Mouse (Mus musculus) stomach, postnatal 0 days (tissue): ENCODE measurements around the gene Lingo1. TPM values are rescaled to one million over a fixed set of nuclear protein-coding genes. Genes with fewer than 3 reads are reported as not detected.

Experiments
- ATAC-seq: fragments of 200-750 bp; cut with Nextera tagmentation; 2 replicates; pipeline ENCODE4 v1.8.0; 2017; ENCODE audit not compliant: low FRiP score, low TSS enrichment
- DNase-seq: peaks from one replicate; pipeline ENCODE4 v3.0.0-alpha.2; 2016; ENCODE audit warnings: low spot score
- H3K27ac ChIP-seq: fragments of 300-500 bp; sonication (generic); replicated peaks from 2 replicates; pipeline ENCODE4 v1.5.1; 2014; ENCODE audit warnings: mild to moderate bottlenecking, control low read depth
- H3K27me3 ChIP-seq: fragments of 300-500 bp; sonication (generic); 2 replicates; pipeline ENCODE4 v1.6.1; 2014; ENCODE audit warnings: low read length; ENCODE audit not compliant: control insufficient read depth, insufficient read depth
- H3K36me3 ChIP-seq: fragments of 300-500 bp; sonication (generic); 2 replicates; pipeline ENCODE4 v1.6.1; 2014; ENCODE audit warnings: low read length, mixed read lengths; ENCODE audit not compliant: control insufficient read depth, insufficient read depth
- H3K4me1 ChIP-seq: fragments of 300-500 bp; sonication (generic); replicated peaks from 2 replicates; pipeline ENCODE4 v1.6.1; 2014; ENCODE audit warnings: antibody characterized with exemption; ENCODE audit not compliant: control insufficient read depth, insufficient read depth
- H3K4me2 ChIP-seq: fragments of 300-500 bp; sonication (generic); replicated peaks from 2 replicates; pipeline ENCODE4 v1.6.1; 2014; ENCODE audit warnings: low read depth, mild to moderate bottlenecking, control low read depth, moderate library complexity
- H3K4me3 ChIP-seq: fragments of 300-500 bp; sonication (generic); 2 replicates; pipeline ENCODE4 v1.5.1; 2014; ENCODE audit warnings: low read depth, low read length, control low read depth
- H3K9ac ChIP-seq: fragments of 300-500 bp; sonication (generic); 2 replicates; pipeline ENCODE4 v1.6.1; 2014; ENCODE audit warnings: mild to moderate bottlenecking, low read length, control low read depth, mixed read lengths
- H3K9me3 ChIP-seq: fragments of 300-500 bp; sonication (generic); 2 replicates; pipeline ENCODE4 v1.6.1; 2016; ENCODE audit warnings: low read length; ENCODE audit not compliant: control insufficient read depth
- CTCF ChIP-seq: IDR thresholded peaks from 2 replicates; pipeline ENCODE4 v1.5.1; 2016; ENCODE audit warnings: antibody characterized with exemption, low read depth, mild to moderate bottlenecking, moderate library complexity
- EP300 ChIP-seq: optimal IDR thresholded peaks from 2 replicates; pipeline ENCODE3; 2016; ENCODE audit warnings: antibody characterized with exemption
- WGBS: fragments of 180-500 bp; shearing (Covaris S2); extraction: QIAGEN DNeasy Blood & Tissue Kit; methylation state at CpG from one replicate; pipeline ENCODE4 v1.1.7; 2014; 5-methylcytosine and 5-hydroxymethylcytosine counted together
- polyA plus RNA-seq: library from polyadenylated mRNA; unstranded; fragments of >200 nt; fragmentation: Nextera tagmentation; extraction: Ambion mirVana; gene quantifications from 2 replicates; pipeline ENCODE4 v1.2.1, GENCODE M21; 2015

The Lingo1 gene
- polyA plus RNA-seq, 1 experiment from 2014 or later = 0.99 TPM

GRCm38 (mm10) chr9:56600655-56601054 lies 195.6 kb downstream of the Lingo1 start:
- no peaks in the 10 kb centered on the region for H3K27me3 ChIP-seq
- no peak for ATAC-seq
- WGBS = 50% methylated on average over 11 of the region's 11 CpGs
- no peak overlapping the region for H3K27ac ChIP-seq
- TF ChIP-seq EP300 (no peak), CTCF (no peak)
- H3K4me3 ChIP-seq = no peak overlapping the region
- no peak overlapping the region for H3K9ac ChIP-seq
- no peaks in the 10 kb centered on the region for H3K36me3 ChIP-seq
- no peak overlapping the region for H3K4me2 ChIP-seq
- no peaks in the 10 kb centered on the region for H3K4me1 ChIP-seq
- no peak for DNase-seq
- H3K9me3 ChIP-seq = no peaks in the 10 kb centered on the region

- no peak for TF ChIP-seq EP300
- TF ChIP-seq CTCF = no peak
- H3K36me3 ChIP-seq = no peaks in the 10 kb centered on the region
- ATAC-seq (no peak), DNase-seq (no peak)
- no peak overlapping the region for H3K9ac ChIP-seq
- no peak overlapping the region for H3K4me3 ChIP-seq
- H3K9me3 ChIP-seq = no peaks in the 10 kb centered on the region
- H3K27me3 ChIP-seq = 0 out of 2 replicates have a peak, but pooled peaks cover 2% of the 10 kb centered on the region
- H3K4me2 ChIP-seq = no peak overlapping the region
- H3K4me1 ChIP-seq = no peaks in the 10 kb centered on the region
- H3K27ac ChIP-seq = no peak overlapping the region
- WGBS = 71% methylated on average over 7 of the region's 7 CpGs
These were observed 203.6 kb downstream of the Lingo1 start for GRCm38 (mm10) chr9:56592639-56593038.

- Histone ChIP-seq H3K4me3 (no peak overlapping the region), H3K27me3 (0 out of 2 replicates have a peak, but pooled peaks cover 2% of the 10 kb centered on the region), H3K9ac (no peak overlapping the region), H3K4me2 (no peak overlapping the region), H3K4me1 (no peaks in the 10 kb centered on the region), H3K9me3 (no peaks in the 10 kb centered on the region), H3K36me3 (no peaks in the 10 kb centered on the region), H3K27ac (no peak overlapping the region)
- TF ChIP-seq CTCF = no peak
- no peak for TF ChIP-seq EP300
- WGBS = 61% methylated on average over 8 of the region's 8 CpGs
- DNase-seq (no peak), ATAC-seq (no peak)
These were observed 204.9 kb downstream of the Lingo1 start for GRCm38 (mm10) chr9:56591248-56591888.

GRCm38 (mm10) chr9:56589762-56590161 lies 206.5 kb downstream of the Lingo1 start:
- H3K4me3 ChIP-seq = no peak overlapping the region
- no peak overlapping the region for H3K27ac ChIP-seq
- DNase-seq (no peak), ATAC-seq (no peak)
- 0 out of 2 replicates have a peak, but pooled peaks cover 2% of the 10 kb centered on the region for H3K27me3 ChIP-seq
- 72% methylated on average over 5 of the region's 5 CpGs for WGBS
- H3K9me3 ChIP-seq = no peaks in the 10 kb centered on the region
- no peak overlapping the region for H3K4me2 ChIP-seq
- no peak overlapping the region for H3K9ac ChIP-seq
- no peaks in the 10 kb centered on the region for H3K4me1 ChIP-seq
- TF ChIP-seq CTCF = no peak
- no peak for TF ChIP-seq EP300
- no peaks in the 10 kb centered on the region for H3K36me3 ChIP-seq

- DNase-seq = no peak
- H3K27me3 ChIP-seq = no peaks in the 10 kb centered on the region
- H3K4me2 ChIP-seq = no peak overlapping the region
- no peak overlapping the region for H3K27ac ChIP-seq
- H3K36me3 ChIP-seq = no peaks in the 10 kb centered on the region
- TF ChIP-seq EP300 (no peak), CTCF (no peak)
- H3K4me3 ChIP-seq = no peak overlapping the region
- no peaks in the 10 kb centered on the region for H3K4me1 ChIP-seq
- no peak overlapping the region for H3K9ac ChIP-seq
- 67% methylated on average over 7 of the region's 7 CpGs for WGBS
- H3K9me3 ChIP-seq = no peaks in the 10 kb centered on the region
- no peak for ATAC-seq
These were observed 212.2 kb downstream of the Lingo1 start for GRCm38 (mm10) chr9:56584043-56584424.

- Histone ChIP-seq H3K9ac (no peak overlapping the region), H3K36me3 (no peaks in the 10 kb centered on the region), H3K4me3 (no peak overlapping the region), H3K27me3 (no peaks in the 10 kb centered on the region), H3K4me1 (no peaks in the 10 kb centered on the region), H3K4me2 (no peak overlapping the region), H3K9me3 (no peaks in the 10 kb centered on the region), H3K27ac (no peak overlapping the region)
- ATAC-seq (no peak), DNase-seq (no peak)
- no peak for TF ChIP-seq EP300
- TF ChIP-seq CTCF = no peak
- 63% methylated on average over 11 of the region's 11 CpGs for WGBS
These were observed 212.9 kb downstream of the Lingo1 start for GRCm38 (mm10) chr9:56583139-56584042.
